Mouse (Mus musculus): ENCODE results near the gene Gm21739. TPM values are rescaled to one million over a fixed set of nuclear protein-coding genes. Genes with fewer than 3 reads are reported as not detected.
"Not testable (repeated sequence)": the region's sequence is repeated elsewhere in the genome, so short reads cannot be mapped to it uniquely, and the experiment has no call there.

The Gm21739 gene
- total RNA-seq (2014; rRNA removed) = not detected in 2 replicates
- polyA plus RNA-seq (2015; fragmentation: Nextera tagmentation; extraction: Ambion mirVana) = not detected in 2 replicates

GRCm38 (mm10) chrY:44264344-44264743 lies at the start of gene Gm21739:
Gene Gm21739, minus strand, starts transcription at chrY:44264444.
- not testable (repeated sequence) for ATAC-seq; H3K9me3 ChIP-seq (ENCODE audit: low read length); H3K4me2 ChIP-seq (ENCODE audit: low read depth)

More at GRCm38 (mm10) chrY:44264344-44264743, at the start of gene Gm21739:
- H3K27me3 ChIP-seq (ENCODE audit: insufficient read depth, low read length); H3K4me1 ChIP-seq (ENCODE audit: insufficient read depth); DNase-seq; H3K4me3 ChIP-seq (ENCODE audit: low read depth, low read length); H3K9ac ChIP-seq; H3K36me3 ChIP-seq (ENCODE audit: insufficient read depth); H3K27ac ChIP-seq (ENCODE audit: low read depth, low read length): not testable (repeated sequence)
- no CpG with 5 or more reads among the region's 6 CpGs for WGBS
